Mouse (Mus musculus) CD4-positive, CD25-positive, alpha-beta regulatory T cell, adult 2 months (primary cell): Measurements from ENCODE around the gene Txn2.
"Not testable (repeated sequence)": the region's sequence is repeated elsewhere in the genome, so short reads cannot be mapped to it uniquely, and the experiment has no call there.

ENCODE experiments used
- DNase-seq: peaks from one replicate; pipeline ENCODE4 v3.0.0-alpha.2; 2012; ENCODE audit warnings: low read depth, low spot score

Gene Txn2

DNA sequence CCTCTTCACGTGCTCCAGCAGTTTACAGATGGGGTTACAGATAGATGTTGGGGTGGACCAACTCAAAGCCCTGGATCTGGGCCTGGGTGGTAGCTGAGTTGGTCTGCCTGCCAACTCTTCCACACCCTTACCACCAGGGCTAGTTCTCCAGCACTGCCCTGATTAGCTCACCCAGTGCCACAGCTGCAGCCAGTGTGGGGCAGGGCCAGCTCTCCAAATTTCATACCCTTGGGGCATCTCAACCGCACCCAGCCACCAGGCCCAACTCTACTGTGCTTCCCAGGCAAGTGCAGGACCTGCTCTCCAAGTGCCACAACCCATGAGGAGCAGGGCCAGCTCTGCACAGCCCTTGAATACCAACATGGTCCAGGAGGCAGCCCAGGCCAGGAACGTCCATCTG is 49.0 kb downstream of the Txn2 start:
- DNase-seq = no peak

DNA sequence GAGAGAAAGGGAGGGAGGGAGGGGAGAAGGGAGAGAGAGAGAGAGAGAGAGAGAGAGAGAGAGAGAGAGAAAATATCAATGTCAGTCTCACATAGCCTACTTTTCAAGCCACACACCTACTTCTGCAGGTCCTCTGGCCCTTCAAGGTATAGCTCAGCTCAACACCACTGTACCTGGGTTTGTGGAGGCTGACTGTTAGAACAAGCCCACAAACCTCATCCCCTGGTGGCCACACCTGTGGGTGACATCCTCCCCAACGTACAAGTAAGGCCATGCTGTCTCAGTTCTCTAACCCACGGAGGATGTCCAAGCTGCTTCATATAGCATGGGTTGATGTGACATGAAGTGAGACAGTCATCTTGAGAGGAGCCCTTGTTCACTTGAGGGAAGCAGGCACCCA is 51.6 kb downstream of the Txn2 start:
- DNase-seq = peak; percentile 76

GRCm38 (mm10) chr15:77876716-77877115 is 52.1 kb downstream of the Txn2 start:
- DNase-seq = no peak

GRCm38 (mm10) chr15:77875953-77876352 is 52.9 kb downstream of the Txn2 start:
- no peak for DNase-seq

GRCm38 (mm10) chr15:77874807-77875206 is 54.0 kb downstream of the Txn2 start:
- no peak for DNase-seq

DNA sequence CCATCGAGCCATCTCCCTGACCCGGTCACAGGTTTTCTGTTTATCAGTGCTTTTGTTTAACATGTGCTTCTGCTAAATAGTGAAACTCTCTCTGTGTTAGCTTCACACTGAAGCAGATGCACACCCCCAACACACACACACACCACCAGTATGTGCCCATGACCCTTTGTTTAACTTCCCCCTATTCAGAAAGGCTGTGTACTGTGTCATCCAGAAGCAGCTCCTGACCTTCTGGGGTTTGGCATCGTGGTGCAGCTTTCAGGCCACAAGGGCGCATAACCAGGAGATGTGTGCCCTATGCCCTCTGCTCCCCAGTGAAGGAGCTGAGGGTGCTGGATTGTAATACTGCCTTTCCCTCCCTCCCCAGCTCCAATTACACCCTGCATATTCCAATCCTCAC is 54.5 kb downstream of the Txn2 start:
- no peak for DNase-seq

DNA sequence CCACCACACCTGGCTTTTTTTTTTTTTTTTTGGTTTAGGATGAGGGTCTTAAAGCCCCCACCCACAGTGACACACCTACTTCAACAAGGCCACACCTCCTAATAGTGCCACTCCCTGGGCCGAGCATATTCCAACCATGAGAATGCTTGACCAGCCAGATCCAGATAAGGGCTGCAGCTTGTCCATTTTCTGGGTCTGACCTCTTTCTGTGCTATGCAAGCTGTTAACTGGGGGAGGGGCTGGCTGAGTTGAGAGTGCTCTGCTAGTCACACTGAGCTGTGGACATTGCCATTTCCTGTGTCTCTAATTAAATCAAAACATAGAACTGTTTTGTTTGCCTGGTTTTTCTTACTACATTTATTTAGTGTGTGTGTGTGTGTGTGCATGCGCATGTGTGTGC is 55.2 kb downstream of the Txn2 start:
- DNase-seq = peak; percentile 38

- DNase-seq = no peak
Measured at GRCm38 (mm10) chr15:77872996-77873395, 55.8 kb downstream of the Txn2 start.

GRCm38 (mm10) chr15:77868340-77868739 is 60.5 kb downstream of the Txn2 start:
- DNase-seq = no peak

GRCm38 (mm10) chr15:77867231-77867968 is 61.4 kb downstream of the Txn2 start:
- not testable (repeated sequence) for DNase-seq

- DNase-seq = no peak
Measured at GRCm38 (mm10) chr15:77866583-77867220, 62.1 kb downstream of the Txn2 start.
